Mouse (Mus musculus): ENCODE results near the gene Olfr1246.
"Not testable (repeated sequence)": the region's sequence is repeated elsewhere in the genome, so short reads cannot be mapped to it uniquely, and the experiment has no call there.

Gene Olfr1246

GRCm38 (mm10) chr2:89593057-89593456 lies at the start of gene Olfr1246:
Gene Olfr1246 (minus strand): TSS chr2:89593157.
- DNase-seq (ENCODE audit: low spot score), result no peak

- no peak for DNase-seq (ENCODE audit: low spot score)
Observed at GRCm38 (mm10) chr2:89634883-89635282, 41.9 kb upstream of the Olfr1246 start, which contains the start of gene Olfr1249. Gene Olfr1249 (minus strand): TSS chr2:89634983.

GRCm38 (mm10) chr2:89618145-89618544 lies 25.2 kb upstream of the Olfr1246 start, which contains the start of gene Olfr1248:
Gene Olfr1248 (minus strand): TSS chr2:89618245.
- not testable (repeated sequence) for DNase-seq (ENCODE audit: low spot score)

GRCm38 (mm10) chr2:89614030-89614429 lies 21.1 kb upstream of the Olfr1246 start, which contains the start of gene Olfr1247:
Gene Olfr1247 (minus strand): TSS chr2:89614130.
- DNase-seq (ENCODE audit: low spot score), result no peak

GRCm38 (mm10) chr2:89578347-89578746 lies 14.6 kb downstream of the Olfr1246 start, which contains the start of gene Olfr1245:
Gene Olfr1245 (minus strand): TSS chr2:89578447.
- DNase-seq (ENCODE audit: low spot score), result no peak

GRCm38 (mm10) chr2:89562706-89563105 lies 30.3 kb downstream of the Olfr1246 start:
- not testable (repeated sequence) for DNase-seq (ENCODE audit: low spot score)

GRCm38 (mm10) chr2:89544516-89544915 lies 48.4 kb downstream of the Olfr1246 start:
- peak; percentile 9 for DNase-seq (ENCODE audit: low spot score)

- no peak for DNase-seq (ENCODE audit: low spot score)
Observed at GRCm38 (mm10) chr2:89539923-89540322, 53.0 kb downstream of the Olfr1246 start.
